Mouse (Mus musculus) left cerebral cortex, postnatal 4 days (tissue): ENCODE measurements around the gene C130026I21Rik. TPM values are rescaled to one million over a fixed set of nuclear protein-coding genes. Genes with fewer than 3 reads are reported as not detected.
A peak's percentile ranks its signal among the peaks of the same experiment; 100 is the strongest.
"Not testable (repeated sequence)": the region's sequence is repeated elsewhere in the genome, so short reads cannot be mapped to it uniquely, and the experiment has no call there.

Source experiments
- DNase-seq: peaks from one replicate; pipeline ENCODE4 v3.0.0-alpha.2; 2022
- intact Hi-C: fragments of 180-260 bp; cut with DNase I; formaldehyde crosslinking; loops from one replicate; pipeline ENCODE4 v1.15.1; 2025
- total RNA-seq, 2 experiments: library from RNA; stranded (reverse); gene quantifications; 2 replicates each; pipeline ENCODE4 v1.2.3; 2021

Gene C130026I21Rik
- total RNA-seq, result 1 to 10 TPM in 1 of 2 experiments, under 1 TPM in 1; 0.66 to 1.1 TPM

DNA sequence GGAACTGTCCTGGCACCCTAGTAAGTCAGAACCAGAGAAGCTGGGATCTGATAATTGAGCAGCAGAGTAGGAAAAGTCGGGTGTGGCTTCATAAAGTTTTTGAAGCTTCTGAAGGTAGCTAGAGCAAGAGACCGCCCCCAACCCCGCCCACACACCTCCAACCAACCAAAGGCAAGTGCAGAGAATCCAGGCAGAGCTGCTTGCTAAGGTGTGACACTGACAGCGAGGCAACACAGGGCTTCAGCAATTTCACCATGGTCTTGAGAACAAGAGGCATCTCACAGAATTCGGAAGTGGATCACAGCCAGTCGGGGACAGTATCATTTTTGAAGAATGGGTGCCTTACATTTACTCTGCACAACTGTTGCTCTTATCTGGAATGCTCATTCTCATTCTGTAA, at the start of gene C130026I21Rik:
Gene C130026I21Rik (minus strand): TSS at position 101 of the 400 bp plus-strand sequence.
- intact Hi-C loops, result not testable (repeated sequence)

DNA sequence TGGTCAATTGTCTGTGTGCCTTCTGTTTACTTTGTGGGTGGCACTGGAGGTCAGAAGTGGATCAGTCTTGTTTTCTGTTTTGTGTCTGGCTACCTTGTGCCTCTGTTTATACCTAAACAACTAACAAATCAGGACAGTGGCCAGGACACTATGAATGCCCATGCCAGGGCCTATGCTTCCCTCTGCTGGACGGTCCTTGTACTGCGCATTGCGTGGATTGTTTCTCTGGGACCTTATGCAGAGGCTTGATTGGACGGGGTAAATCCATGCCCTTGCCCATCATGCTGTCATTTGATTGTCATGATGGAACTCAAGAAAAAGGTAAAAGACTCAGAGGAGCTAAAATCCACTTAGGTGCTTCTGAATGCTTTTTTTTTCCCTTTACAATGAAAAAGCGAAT, 16.7 kb upstream of the C130026I21Rik start:
- intact Hi-C loops, result not testable (repeated sequence)

More for the DNA sequence above, at the start of gene C130026I21Rik:
- DNase-seq, result not testable (repeated sequence)

DNA sequence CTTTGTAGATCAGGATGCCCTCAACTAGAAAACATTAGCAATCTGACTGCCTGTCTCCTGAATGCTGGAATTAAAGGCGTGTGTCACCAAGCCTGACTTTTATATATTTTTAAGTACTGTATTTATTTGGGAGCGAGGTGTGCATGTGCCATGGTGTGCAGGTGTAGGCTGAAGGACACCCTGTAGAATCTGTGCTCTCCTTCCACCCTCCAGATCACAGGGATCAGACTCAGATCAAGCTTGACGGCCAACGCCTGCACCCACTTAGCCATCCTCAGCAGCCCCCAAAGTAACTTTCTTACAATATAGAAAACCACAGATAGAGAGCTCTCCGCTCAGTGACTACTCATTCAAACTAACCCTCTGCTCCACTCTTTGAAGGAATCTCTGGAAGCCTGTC, 6.1 kb upstream of the C130026I21Rik start:
- DNase-seq, intact Hi-C loops: not testable (repeated sequence)

More for the DNA sequence above, 16.7 kb upstream of the C130026I21Rik start:
- DNase-seq, result not testable (repeated sequence)

DNA sequence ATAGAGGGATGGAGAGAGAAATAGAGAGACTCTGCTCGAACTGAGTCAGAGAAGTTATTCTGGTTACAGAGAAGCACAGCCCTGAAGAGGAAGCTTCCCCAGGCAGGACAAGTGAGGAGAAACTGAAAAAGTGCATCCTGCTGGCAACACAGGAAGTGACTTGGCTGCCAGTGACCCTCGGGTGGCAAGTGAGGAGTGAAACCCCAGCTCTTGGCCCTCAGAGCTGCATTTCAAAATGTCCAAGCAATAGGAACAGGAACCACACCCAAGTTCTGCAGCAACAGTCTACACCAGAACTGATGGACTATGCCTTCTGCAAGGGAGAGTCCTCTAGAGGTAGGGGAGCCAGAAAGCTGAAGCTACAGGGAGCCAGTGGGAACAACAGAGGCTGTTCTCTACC, 11.7 kb downstream of the C130026I21Rik start:
- peak; percentile 16 for DNase-seq
- intact Hi-C loops, result not testable (repeated sequence)

DNA sequence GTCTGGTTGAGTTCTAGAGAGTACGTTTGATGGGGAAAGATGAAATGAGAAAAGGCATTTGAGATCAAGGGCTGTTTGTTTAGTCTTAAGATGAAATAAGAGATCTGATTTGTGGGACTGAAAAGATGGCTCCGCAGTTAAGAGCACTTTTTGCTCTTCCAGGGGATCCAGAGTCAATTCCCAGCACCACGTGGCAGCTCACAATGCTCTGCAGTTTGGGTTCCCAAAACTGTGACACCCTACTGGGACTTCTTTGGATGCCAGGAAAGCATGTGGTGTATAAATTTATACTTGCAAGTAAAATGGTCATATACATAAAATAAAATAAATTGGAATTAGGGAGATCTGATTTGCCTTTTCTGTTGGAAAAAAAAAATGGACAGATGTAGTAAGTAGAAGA, 15.1 kb downstream of the C130026I21Rik start:
- intact Hi-C loops, DNase-seq: not testable (repeated sequence)

DNA sequence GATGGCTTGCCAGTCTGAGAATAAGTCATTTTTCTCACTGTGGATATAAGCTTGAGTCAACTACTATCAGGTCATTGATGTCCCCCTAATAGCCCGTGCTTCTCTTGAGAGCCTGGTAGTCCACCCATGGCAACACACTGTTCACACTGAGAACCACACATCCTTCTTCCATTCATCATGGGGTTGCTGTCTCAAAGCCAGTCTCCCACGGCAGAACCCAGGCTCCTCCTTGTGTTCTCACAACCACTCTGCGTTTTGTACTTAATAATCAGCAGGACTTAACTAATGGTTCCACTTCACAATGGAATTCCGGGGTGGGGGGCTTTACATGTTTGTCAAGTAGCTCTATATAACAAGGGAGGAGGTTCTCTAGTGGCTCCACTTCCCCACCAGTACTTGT, 19.2 kb downstream of the C130026I21Rik start:
- intact Hi-C loops, DNase-seq: not testable (repeated sequence)

DNA sequence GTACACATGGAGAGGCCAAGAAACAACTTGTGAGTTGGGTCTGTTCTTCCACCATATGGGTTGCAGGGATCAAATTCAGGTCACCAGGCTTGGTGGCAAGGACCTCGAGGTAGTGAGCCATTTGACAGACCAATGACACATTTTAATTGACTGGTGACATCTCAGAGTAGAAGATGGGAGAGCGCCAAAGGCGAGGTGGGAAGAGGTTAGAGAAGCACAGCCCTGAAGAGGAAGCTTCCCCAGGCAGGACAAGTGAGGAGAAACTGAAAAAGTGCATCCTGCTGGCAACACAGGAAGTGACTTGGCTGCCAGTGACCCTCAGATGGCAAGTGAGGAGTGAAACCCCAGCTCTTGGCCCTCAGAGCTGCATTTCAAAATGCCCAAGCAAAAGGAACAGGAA, 21.4 kb downstream of the C130026I21Rik start:
- intact Hi-C loops, DNase-seq: not testable (repeated sequence)

DNA sequence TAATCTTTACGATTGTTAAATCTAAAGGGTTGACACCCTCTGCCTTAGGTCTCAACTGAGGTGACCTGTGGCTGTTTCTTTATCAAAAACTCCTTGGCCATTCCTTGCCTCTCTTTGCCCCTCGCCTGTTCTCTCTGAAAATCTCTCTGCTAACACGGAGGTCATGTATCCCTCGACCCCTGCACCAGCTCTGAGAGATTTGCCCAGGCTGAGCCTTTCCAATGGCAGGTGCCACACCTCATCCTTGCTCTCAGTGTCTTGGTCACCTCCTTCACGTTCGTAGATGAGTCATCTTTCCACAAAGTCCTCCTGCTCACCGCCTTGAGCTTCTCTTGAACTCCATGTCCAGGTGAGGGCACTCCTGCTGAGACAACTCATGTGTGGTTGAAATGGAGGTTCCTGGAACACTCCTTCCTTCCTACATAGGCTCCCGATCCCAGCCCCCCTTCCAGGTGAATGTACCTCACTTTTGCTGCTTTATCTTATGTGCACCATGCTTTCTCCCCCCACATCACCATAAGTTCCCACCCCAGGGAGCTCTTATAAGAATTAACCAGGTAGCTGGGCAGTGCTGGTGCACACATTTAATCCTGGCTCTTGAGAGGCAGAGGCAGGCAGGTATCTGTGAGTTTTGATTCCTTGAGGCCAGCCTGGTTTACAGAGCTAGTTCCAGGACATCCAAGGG, 23.4 kb downstream of the C130026I21Rik start:
- DNase-seq, intact Hi-C loops: not testable (repeated sequence)

DNA sequence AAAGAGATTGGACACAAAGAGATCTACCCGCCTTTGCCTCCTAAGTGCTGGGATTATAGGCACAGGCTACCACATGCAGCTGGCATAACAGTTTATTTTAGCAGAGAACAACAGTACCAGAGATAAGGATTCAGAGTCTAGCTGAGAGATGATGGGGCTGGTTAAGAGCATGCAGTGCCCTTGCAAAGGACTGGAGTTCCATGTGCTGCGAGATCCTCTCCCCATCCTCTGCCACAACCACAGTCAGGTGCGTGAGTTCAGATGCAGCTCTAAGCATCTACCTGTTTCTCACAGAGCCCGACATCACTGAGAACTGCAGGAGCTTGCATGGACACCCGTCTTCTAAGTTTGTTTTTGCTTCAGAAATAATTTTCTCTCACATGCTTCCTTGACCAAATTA, 24.1 kb downstream of the C130026I21Rik start:
- intact Hi-C loops, DNase-seq: not testable (repeated sequence)

DNA sequence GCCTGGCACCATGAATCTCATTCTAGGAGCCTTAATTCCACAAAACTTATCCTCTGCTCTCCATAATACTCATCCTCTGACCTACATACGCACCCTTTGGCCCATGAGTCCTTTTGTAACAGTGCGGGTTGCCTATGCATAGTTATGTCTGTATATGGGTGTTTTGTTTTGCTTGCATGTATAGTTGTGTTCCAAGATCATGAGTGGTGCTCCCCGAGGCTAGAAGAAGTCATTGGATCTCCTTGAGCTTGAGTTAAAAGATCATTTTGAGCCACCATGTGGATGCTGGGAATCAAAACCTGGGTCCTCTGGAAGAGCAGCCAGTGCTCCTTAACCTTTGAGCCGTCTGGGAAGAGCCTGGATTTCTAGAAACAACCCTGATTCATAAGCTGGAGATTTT, 25.4 kb downstream of the C130026I21Rik start:
- intact Hi-C loops, DNase-seq: not testable (repeated sequence)

DNA sequence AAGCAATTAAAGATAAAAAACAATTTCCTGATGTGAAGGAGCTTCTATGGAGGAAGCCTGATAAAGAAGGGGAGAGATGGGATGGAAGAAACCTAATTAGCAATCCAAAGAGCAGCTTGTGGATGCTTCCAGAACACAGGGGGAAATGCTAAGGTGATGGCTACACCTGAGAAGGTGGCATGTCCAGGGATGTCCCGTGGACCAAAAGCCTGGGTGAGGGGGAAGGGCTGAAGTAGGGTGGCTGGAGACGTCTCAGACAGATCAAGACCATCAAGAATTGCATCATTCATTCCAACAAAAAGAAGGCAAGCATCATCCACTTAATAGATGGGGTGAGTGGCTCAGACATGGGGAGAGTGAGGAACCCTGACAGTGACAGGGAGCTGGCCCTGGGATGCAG, 27.3 kb downstream of the C130026I21Rik start:
- intact Hi-C loops, DNase-seq: not testable (repeated sequence)

DNA sequence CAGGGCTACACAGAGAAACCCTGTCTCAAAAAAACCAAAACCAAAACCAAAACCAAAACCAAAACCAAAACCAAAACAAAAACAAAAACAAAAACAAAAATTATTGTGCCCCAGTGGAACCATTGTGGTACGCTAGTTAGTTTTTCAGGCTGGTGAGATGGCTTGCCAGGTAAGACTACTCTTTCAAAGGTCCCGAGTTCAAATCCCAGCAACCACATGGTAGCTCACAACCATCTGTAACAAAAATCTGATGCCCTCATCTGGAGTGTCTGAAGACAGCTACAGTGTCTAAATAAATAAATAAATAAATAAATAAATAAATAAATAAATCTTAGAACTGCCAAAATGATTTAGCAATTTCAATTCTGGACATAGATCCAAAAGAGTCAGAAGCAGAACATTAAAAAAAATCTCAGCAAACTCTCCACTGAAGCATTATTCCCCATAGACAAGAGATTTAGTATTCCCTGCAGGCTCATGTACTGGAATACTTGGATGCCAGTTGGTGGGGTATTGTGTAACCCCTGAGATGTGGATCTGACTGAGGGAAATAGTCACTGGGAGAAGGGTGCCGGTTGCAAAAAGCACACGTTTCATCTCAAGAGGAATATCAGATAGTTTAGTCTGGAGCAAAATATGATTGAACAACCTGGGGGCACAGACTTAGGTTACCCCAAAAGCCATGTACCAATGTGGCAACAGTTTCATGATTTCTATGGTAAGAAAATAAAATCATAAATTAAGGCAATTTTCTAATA, 31.2 kb downstream of the C130026I21Rik start:
- DNase-seq, intact Hi-C loops: not testable (repeated sequence)

DNA sequence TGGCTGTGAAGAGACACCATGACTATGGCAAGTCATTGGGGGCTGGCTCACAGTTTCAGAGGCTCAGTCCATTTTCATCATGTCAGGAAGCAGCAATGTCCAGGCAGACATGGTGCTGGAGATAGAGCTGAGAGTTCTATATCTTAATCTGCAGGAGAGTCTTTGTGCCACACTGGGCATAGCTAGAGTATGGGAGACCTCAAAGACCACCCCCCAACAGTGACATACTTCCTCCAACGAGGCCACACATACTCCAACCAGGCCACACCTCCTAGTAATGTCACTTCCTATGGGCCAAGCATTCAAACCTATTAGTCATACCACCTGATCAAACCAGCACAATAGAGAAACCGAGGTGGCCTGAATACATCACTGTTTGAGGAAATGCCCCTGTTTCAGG, 63.8 kb downstream of the C130026I21Rik start:
- intact Hi-C loops, DNase-seq: not testable (repeated sequence)

DNA sequence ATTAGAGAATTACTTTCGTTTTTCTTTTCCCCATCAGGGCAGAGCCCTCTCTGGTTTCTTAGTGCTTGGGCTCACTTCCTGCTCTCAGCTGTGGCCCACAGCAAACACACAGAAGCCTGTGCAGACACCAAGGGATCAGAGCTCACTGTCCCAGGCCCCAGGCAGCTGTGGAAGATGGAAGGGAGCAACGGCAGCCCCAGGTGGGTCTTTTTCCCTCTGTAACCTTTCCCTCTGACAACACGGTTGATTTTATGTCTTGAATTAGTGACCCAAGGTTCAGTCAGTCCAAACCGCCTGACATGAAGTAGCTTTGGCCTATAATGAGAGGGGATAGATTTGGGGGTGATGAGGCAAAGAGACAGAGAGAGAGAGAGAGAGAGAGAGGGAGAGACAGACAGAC, 70.8 kb downstream of the C130026I21Rik start:
- intact Hi-C loops, DNase-seq: not testable (repeated sequence)

DNA sequence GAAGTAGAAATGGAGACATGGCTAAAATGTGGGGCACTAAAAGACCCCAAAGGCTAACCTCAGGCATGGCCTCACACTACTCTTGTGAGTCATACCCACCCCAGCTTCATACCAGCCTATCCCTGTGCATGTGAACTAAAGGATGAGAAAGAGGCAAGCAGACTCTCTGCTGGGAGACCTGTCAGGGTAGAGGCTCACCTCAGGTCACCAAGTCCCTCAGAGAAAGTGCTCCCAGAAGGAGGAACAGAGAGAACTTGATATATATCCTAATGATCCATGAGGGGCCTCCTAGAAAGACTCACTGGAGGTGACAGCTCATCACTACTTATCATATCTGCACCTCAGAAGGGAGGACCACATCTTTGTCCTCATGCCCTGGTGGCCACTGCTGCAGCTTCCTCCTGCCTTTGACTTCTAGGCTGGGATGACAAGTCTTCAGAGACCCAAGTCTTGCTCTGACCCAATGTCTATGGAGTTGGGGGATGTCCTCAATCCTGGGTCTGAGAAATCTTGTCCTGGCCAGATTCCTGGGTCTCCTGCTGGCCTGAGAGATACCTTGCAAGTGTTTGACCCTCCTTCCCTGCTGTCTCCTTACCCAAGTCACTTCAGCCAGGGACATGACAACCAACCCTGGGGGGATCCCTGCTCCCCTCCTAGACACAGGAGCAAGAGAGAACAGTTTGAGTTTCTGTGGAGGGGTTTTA, 71.6 kb downstream of the C130026I21Rik start:
- intact Hi-C loops, DNase-seq: not testable (repeated sequence)

DNA sequence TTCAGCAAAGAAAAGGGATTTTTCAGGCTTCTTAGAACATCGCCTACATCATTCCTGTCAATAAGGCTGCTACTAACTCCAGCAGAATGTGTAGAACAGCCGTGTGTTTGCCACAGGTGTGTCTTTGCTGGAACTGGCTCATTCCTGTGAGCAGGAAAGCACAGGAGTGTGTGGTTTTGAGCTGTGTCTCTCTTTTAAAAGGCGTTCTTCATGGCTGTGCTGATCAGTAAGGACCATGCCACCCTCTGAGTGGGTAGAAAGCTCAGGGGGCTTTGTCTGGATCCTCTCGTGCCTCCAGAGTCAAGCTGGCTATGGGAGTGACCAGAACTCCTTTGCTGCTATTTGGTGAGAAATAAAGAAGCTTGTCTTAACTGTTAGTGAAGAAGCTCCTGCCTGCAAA, 73.6 kb downstream of the C130026I21Rik start:
- DNase-seq, intact Hi-C loops: not testable (repeated sequence)

DNA sequence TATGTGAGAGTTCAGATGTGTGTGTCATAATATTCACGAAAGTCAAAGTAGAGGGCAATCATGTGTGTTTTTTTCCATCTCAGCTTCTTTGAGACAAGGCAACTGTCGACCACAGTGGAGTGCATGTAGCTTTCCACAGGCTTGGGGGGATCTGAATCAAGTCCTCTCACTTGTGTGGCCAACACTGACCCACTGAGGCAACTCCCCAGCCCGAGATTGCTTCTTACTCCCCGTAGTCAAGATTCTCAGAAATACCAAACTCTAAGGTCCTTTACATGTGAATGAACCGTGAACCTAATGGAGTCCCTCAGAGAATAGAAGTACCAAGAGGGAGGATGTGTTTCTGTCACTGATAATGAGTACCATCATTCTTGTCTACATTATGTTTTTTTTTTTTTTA, 76.6 kb downstream of the C130026I21Rik start:
- intact Hi-C loops, DNase-seq: not testable (repeated sequence)

DNA sequence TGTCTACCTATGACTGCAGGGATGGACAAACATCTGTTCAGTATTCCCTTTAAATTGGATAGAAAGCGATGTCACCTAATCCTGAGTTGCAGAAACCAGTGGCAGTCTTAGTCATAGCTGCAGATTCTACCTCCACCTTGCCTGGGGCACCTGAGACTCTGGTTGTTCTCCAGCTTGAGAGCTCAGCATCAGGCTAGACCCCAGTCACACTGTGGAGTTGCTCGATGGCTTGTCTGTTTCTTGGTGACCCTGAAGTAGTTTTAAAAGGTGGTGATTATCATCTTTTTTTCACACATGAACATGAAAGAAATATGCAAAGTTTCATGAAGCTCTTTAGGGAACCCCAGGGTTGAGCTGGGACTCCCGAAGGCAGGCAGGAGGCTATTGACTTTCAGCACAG, 88.4 kb downstream of the C130026I21Rik start:
- DNase-seq, intact Hi-C loops: not testable (repeated sequence)

DNA sequence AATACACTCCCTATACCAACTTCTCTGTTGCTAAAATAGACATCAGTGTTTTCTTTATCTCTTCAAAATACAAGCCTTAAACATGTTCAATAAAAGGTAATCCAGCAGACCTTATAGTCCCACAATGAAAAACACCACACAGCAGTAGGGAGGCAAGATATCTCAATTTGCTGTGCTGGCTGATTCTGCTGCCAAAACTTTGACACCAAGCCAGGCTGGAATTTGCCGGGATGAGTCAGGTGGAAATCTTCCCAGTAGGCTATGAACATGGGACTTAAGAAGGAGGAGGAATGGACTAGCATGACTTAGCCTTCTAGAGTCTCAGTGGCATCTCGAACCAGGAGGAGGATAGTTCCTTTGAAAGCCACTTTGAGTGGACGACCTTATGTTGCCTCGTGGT, 91.4 kb downstream of the C130026I21Rik start:
- intact Hi-C loops, result not testable (repeated sequence)

DNA sequence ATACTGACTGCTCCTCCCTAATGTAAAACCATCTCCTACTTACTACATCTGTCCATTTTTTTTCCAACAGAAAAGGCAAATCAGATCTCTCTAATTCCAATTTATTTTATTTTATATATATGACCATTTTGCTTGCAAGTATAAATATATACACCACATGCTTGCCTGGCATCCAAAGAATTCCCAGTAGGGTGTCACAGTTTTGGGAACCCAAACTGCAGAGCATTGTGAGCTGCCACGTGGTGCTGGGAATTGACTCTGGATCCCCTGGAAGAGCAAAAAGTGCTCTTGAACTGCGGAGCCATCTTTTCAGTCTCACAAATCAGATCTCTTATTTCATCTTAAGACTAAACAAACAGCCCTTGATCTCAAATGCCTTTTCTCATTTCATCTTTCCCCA, 107.5 kb downstream of the C130026I21Rik start:
- intact Hi-C loops, DNase-seq: not testable (repeated sequence)

More for the DNA sequence above, 91.4 kb downstream of the C130026I21Rik start:
- DNase-seq, result not testable (repeated sequence)

DNA sequence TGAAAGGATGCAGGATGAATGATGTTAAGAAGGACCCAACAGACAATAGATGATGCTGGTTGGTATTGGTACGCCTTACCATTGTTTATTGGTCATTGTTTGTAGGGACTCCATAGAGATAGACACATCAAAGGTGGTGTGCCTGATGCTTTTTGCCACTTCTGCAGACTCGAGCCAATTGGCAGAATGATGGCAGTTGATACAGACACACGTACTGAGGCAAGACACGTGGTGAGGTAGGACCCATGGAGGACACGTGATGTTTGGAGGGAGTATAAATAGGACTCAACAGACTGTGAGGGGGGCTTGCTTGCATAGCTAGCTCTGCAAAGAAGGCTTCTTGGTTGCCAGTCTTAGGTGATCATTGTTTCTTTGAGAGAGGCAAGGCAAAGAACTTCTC, 115.2 kb downstream of the C130026I21Rik start:
- intact Hi-C loops, DNase-seq: not testable (repeated sequence)
